Mouse (Mus musculus) neural tube, embryonic 12.5 days (tissue): ENCODE results near the gene BC049730. TPM values are rescaled to one million over a fixed set of nuclear protein-coding genes. Genes with fewer than 3 reads are reported as not detected.

ENCODE experiments used
- polyA plus RNA-seq: library from polyadenylated mRNA; unstranded; fragments of >200 nt; fragmentation: Nextera tagmentation; extraction: Ambion mirVana; gene quantifications from 2 replicates; pipeline ENCODE4 v1.2.1, GENCODE M21; 2016

The BC049730 gene
- polyA plus RNA-seq, 1 experiment from 2014 or later = not detected

Other genes starting within 250 kb of the BC049730 start
- gene Plaur, start 246.8 kb upstream of the BC049730 start, polyA plus RNA-seq = 1.7 and 2.0 TPM in 2 replicates
- 42.8 and 60.0 TPM in 2 replicates for gene Cadm4, start 227.2 kb upstream of the BC049730 start, polyA plus RNA-seq
- gene Zfp428, start 202.2 kb upstream of the BC049730 start, polyA plus RNA-seq = 172 and 176 TPM in 2 replicates
- 1.2 and 1.5 TPM in 2 replicates for gene AC161166.1, start 196.8 kb upstream of the BC049730 start, polyA plus RNA-seq
- gene Irgq, start 178.6 kb upstream of the BC049730 start, polyA plus RNA-seq = 27.5 and 30.7 TPM in 2 replicates
- not detected in 2 replicates for gene Pinlyp, start 163.1 kb upstream of the BC049730 start, polyA plus RNA-seq
- 83.4 and 89.8 TPM in 2 replicates for gene Xrcc1, start 163.0 kb upstream of the BC049730 start, polyA plus RNA-seq
- gene Ethe1, start 121.7 kb upstream of the BC049730 start, polyA plus RNA-seq = 17.2 and 18.7 TPM in 2 replicates
- gene Zfp575, start 121.6 kb upstream of the BC049730 start, polyA plus RNA-seq = 4.3 and 4.5 TPM in 2 replicates
- gene Phldb3, start 98.5 kb upstream of the BC049730 start, polyA plus RNA-seq = not detected in 2 replicates
- gene Lypd3, start 72.7 kb upstream of the BC049730 start, polyA plus RNA-seq = 0.43 and 0.87 TPM in 2 replicates
- gene Tex101, start 32.6 kb upstream of the BC049730 start, polyA plus RNA-seq = not detected in 2 replicates
- gene Gm4763, start 17.7 kb downstream of the BC049730 start, polyA plus RNA-seq = not detected in 2 replicates
- gene Cd177, start 51.1 kb downstream of the BC049730 start, polyA plus RNA-seq = 0.22 TPM in 1 of 2 replicates, not detected in the other
- not detected in 2 replicates for gene Ceacam10, start 68.0 kb downstream of the BC049730 start, polyA plus RNA-seq
- 25.0 and 27.5 TPM in 2 replicates for gene Gm9844, start 153.0 kb downstream of the BC049730 start, polyA plus RNA-seq
- not detected in 2 replicates for gene Lypd4, start 160.7 kb downstream of the BC049730 start, polyA plus RNA-seq
- not detected in 2 replicates for gene Dmrtc2, start 160.8 kb downstream of the BC049730 start, polyA plus RNA-seq
- gene Rps19, start 175.1 kb downstream of the BC049730 start, polyA plus RNA-seq = 1,340 and 1,344 TPM in 2 replicates
- 0.13 and 0.32 TPM in 2 replicates for gene Cd79a, start 188.1 kb downstream of the BC049730 start, polyA plus RNA-seq
- gene Arhgef1, start 193.7 kb downstream of the BC049730 start, polyA plus RNA-seq = 84.4 and 89.5 TPM in 2 replicates
- 0.75 and 0.84 TPM in 2 replicates for gene Gm4881, start 235.3 kb downstream of the BC049730 start, polyA plus RNA-seq